In genomic region chr2:172270974-172271697, GRCm38 (mm10) we compare ENCODE assay signal across 15 mouse cellular contexts. TPM values are rescaled to one million over a fixed set of nuclear protein-coding genes. Genes with fewer than 3 reads are reported as not detected.
DNase-seq lines count a peak whose midpoint lies in the region; ATAC-seq lines count a peak whose summit lies in the region.
"Had no signal": no experiment of that assay in that cellular context is flagged by ENCODE, and none has a peak within 500 bp of the region (broad histone marks: within the 10 kb centered on the region; RNA-seq: fewer than 3 reads in every experiment).

No protein-coding gene starts in this region.

- H3K4me2 ChIP-seq in midbrain, embryonic 12.5 days (replicated peaks) = no peak overlapping the region
- no peak overlapping the region for H3K4me2 ChIP-seq in forebrain, embryonic 12.5 days
- no peak overlapping the region for H3K4me2 ChIP-seq in hindbrain, embryonic 16.5 days (ENCODE audit: low read length)
- H3K4me2 ChIP-seq in neural tube, embryonic 14.5 days (ENCODE audit: low read depth, low read length) = no peak overlapping the region

- no peak for DNase-seq in midbrain, embryonic 10.5 days (ENCODE audit: low spot score)
- DNase-seq in thymus, postnatal 14 days = no peak
- DNase-seq in natural killer cell, adult 2 months (ENCODE audit: low spot score in 2 of 2) = no peak
- DNase-seq: cerebellum, adult 2 months; embryo, embryonic 11 days; heart, adult 11 months; heart, postnatal 4 days; liver, postnatal 0 days; thymus, postnatal 36 days had no signal

- H3K4me1 ChIP-seq in midbrain, embryonic 12.5 days = peaks cover 17% of the 10 kb centered on the region
- H3K4me1 ChIP-seq in midbrain, embryonic 10.5 days = peaks cover 14% of the 10 kb centered on the region
- H3K4me1 ChIP-seq in forebrain, embryonic 12.5 days = peaks cover 18% of the 10 kb centered on the region
- peaks cover 14% of the 10 kb centered on the region for H3K4me1 ChIP-seq in hindbrain, embryonic 16.5 days (ENCODE audit: control insufficient read depth, insufficient read depth, low read depth, low read length)
- H3K4me1 ChIP-seq in neural tube, embryonic 14.5 days (ENCODE audit: control insufficient read depth, insufficient read depth, low read length) = 0 out of 2 replicates have a peak, but pooled peaks cover 8% of the 10 kb centered on the region

- ATAC-seq in midbrain, embryonic 12.5 days (ENCODE audit: low FRiP score, low read depth) = no peak
- ATAC-seq in forebrain, embryonic 12.5 days (ENCODE audit: low FRiP score) = peak; percentile 31; the same call in 1 of the 2 replicates
- peak; percentile 53; the same call in 1 of the 2 replicates for ATAC-seq in hindbrain, embryonic 16.5 days
- ATAC-seq in neural tube, embryonic 14.5 days (ENCODE audit: low read depth) = no peak
- ATAC-seq: liver, postnatal 0 days; Patski had no signal

- no peak overlapping the region for H3K9ac ChIP-seq in midbrain, embryonic 12.5 days (replicated peaks)
- H3K9ac ChIP-seq in forebrain, embryonic 12.5 days = no peak overlapping the region
- H3K9ac ChIP-seq in hindbrain, embryonic 16.5 days (ENCODE audit: low read depth, low read length) = peak overlapping the region; percentile 27
- H3K9ac ChIP-seq in neural tube, embryonic 14.5 days (replicated peaks; ENCODE audit: low read depth, low read length) = 0 out of 2 replicates have a peak overlapping the region, but pooled peaks have one; percentile 8
- H3K9ac ChIP-seq: liver, postnatal 0 days had no signal

- H3K27me3 ChIP-seq in midbrain, embryonic 12.5 days = no peaks in the 10 kb centered on the region
- H3K27me3 ChIP-seq in midbrain, embryonic 10.5 days (ENCODE audit: low read depth, poor library complexity, severe bottlenecking) = no peaks in the 10 kb centered on the region
- H3K27me3 ChIP-seq in forebrain, embryonic 12.5 days = 0 out of 2 replicates have a peak, but pooled peaks cover 2% of the 10 kb centered on the region
- H3K27me3 ChIP-seq in hindbrain, embryonic 16.5 days (replicated peaks; ENCODE audit: control insufficient read depth, insufficient read depth, low read length) = no peaks in the 10 kb centered on the region
- H3K27me3 ChIP-seq in neural tube, embryonic 14.5 days (ENCODE audit: control insufficient read depth, insufficient read depth, low read length) = no peaks in the 10 kb centered on the region
- H3K27me3 ChIP-seq: Patski had no signal

- peak overlapping the region; percentile 58 for H3K27ac ChIP-seq in midbrain, embryonic 12.5 days (replicated peaks)
- no peak overlapping the region; the same call in 1 of the 2 replicates for H3K27ac ChIP-seq in midbrain, embryonic 10.5 days (replicated peaks)
- peak overlapping the region; percentile 76 for H3K27ac ChIP-seq in forebrain, embryonic 12.5 days
- peak overlapping the region; percentile 57 for H3K27ac ChIP-seq in hindbrain, embryonic 16.5 days (ENCODE audit: low read depth, low read length)
- peak overlapping the region; percentile 71 for H3K27ac ChIP-seq in neural tube, embryonic 14.5 days (ENCODE audit: low read depth, low read length)

- no peaks in the 10 kb centered on the region for H3K36me3 ChIP-seq in midbrain, embryonic 12.5 days
- H3K36me3 ChIP-seq in midbrain, embryonic 10.5 days = no peaks in the 10 kb centered on the region
- no peaks in the 10 kb centered on the region for H3K36me3 ChIP-seq in forebrain, embryonic 12.5 days (replicated peaks)
- no peaks in the 10 kb centered on the region for H3K36me3 ChIP-seq in hindbrain, embryonic 16.5 days (ENCODE audit: control insufficient read depth, insufficient read depth, low read length)
- H3K36me3 ChIP-seq in neural tube, embryonic 14.5 days (ENCODE audit: control insufficient read depth, insufficient read depth, low read length) = no peaks in the 10 kb centered on the region

- H3K4me3 ChIP-seq in midbrain, embryonic 12.5 days = no peak overlapping the region
- H3K4me3 ChIP-seq in midbrain, embryonic 10.5 days = no peak overlapping the region
- no peak overlapping the region for H3K4me3 ChIP-seq in forebrain, embryonic 12.5 days (replicated peaks)
- no peak overlapping the region for H3K4me3 ChIP-seq in hindbrain, embryonic 16.5 days (ENCODE audit: low read length)
- no peak overlapping the region for H3K4me3 ChIP-seq in neural tube, embryonic 14.5 days (ENCODE audit: low read depth, low read length)

- 76% methylated on average over 12 of the region's 12 CpGs for WGBS in midbrain, embryonic 12.5 days
- 82% methylated on average over 12 of the region's 12 CpGs for WGBS in midbrain, embryonic 10.5 days
- WGBS in forebrain, embryonic 12.5 days = 63% methylated on average over 12 of the region's 12 CpGs
- 50% methylated on average over 12 of the region's 12 CpGs for WGBS in hindbrain, embryonic 16.5 days
- 51% methylated on average over 12 of the region's 12 CpGs for WGBS in neural tube, embryonic 14.5 days

- H3K9me3 ChIP-seq in midbrain, embryonic 12.5 days = no peaks in the 10 kb centered on the region
- no peaks in the 10 kb centered on the region for H3K9me3 ChIP-seq in midbrain, embryonic 10.5 days (replicated peaks)
- no peaks in the 10 kb centered on the region for H3K9me3 ChIP-seq in forebrain, embryonic 12.5 days
- no peaks in the 10 kb centered on the region for H3K9me3 ChIP-seq in hindbrain, embryonic 16.5 days (ENCODE audit: control insufficient read depth, low read length)
- H3K9me3 ChIP-seq in neural tube, embryonic 14.5 days (ENCODE audit: control insufficient read depth, low read length) = no peaks in the 10 kb centered on the region

RNA-seq across cellular contexts. Expression of gene Mc3r, which starts 22.8 kb away (rescaled TPM):
- polyA plus RNA-seq in midbrain, embryonic 12.5 days (2016; fragmentation: Nextera tagmentation; extraction: Ambion mirVana) = not detected in 2 replicates
- not detected in 2 replicates for polyA plus RNA-seq in midbrain, embryonic 10.5 days (2016; fragmentation: Nextera tagmentation; extraction: Ambion mirVana)
- 0.09 TPM in 1 of 2 replicates, not detected in the other for polyA plus RNA-seq in forebrain, embryonic 12.5 days (2016; fragmentation: Nextera tagmentation; extraction: Ambion mirVana)
- 0.11 and 0.19 TPM in 2 replicates for polyA plus RNA-seq in hindbrain, embryonic 16.5 days (2015; fragmentation: Nextera tagmentation; extraction: Ambion mirVana)
- 0.12 TPM in 1 of 2 replicates, not detected in the other for polyA plus RNA-seq in neural tube, embryonic 14.5 days (2014; fragmentation: Nextera tagmentation; extraction: Ambion mirVana)
- polyA plus RNA-seq: kidney, embryonic 14.5 days; liver, postnatal 0 days; Patski had no signal

Comparison
In these comparisons a context has a peak if more than half of its experiments do, and no peak if none do; other contexts are left out.
1. ATAC-seq: peak in forebrain, embryonic 12.5 days (single experiment) and hindbrain, embryonic 16.5 days (single experiment); none in midbrain, embryonic 12.5 days (single experiment) and neural tube, embryonic 14.5 days (single experiment).
2. H3K9ac ChIP-seq: peak in hindbrain, embryonic 16.5 days (single experiment) and neural tube, embryonic 14.5 days (single experiment); none in midbrain, embryonic 12.5 days (single experiment) and forebrain, embryonic 12.5 days (single experiment).